Mouse (Mus musculus) liver, postnatal 0 days (tissue): ENCODE results near the gene Mfsd7a.

Source experiments
- CTCF ChIP-seq: sonication (generic); IDR thresholded peaks from 2 replicates; pipeline ENCODE4 v1.5.1; 2016; ENCODE audit warnings: antibody characterized with exemption, low read depth
- EP300 ChIP-seq: IDR thresholded peaks from 2 replicates; pipeline ENCODE4 v1.6.1; 2016; ENCODE audit warnings: antibody characterized with exemption, low read depth, mild to moderate bottlenecking

- TF ChIP-seq CTCF, result no peak
- no peak for TF ChIP-seq EP300
These were observed 43.2 kb downstream of the Mfsd7a start for GRCm38 (mm10) chr5:108405460-108405859.
